Mouse (Mus musculus) bone marrow, adult 2 months (tissue): ENCODE results near the gene Il4i1.

Source experiments
- CTCF ChIP-seq: fragments of 200-500 bp; IDR thresholded peaks from 2 replicates; pipeline ENCODE4 v1.5.1; 2011; ENCODE audit warnings: low read length, control low read depth; ENCODE audit not compliant: control insufficient read depth, insufficient read depth
- POLR2A ChIP-seq: fragments of 200-500 bp; IDR thresholded peaks from 2 replicates; pipeline ENCODE4 v1.6.1; 2011; ENCODE audit warnings: low read depth, mild to moderate bottlenecking, control low read depth, low read length, borderline replicate concordance; ENCODE audit not compliant: control insufficient read depth

DNA sequence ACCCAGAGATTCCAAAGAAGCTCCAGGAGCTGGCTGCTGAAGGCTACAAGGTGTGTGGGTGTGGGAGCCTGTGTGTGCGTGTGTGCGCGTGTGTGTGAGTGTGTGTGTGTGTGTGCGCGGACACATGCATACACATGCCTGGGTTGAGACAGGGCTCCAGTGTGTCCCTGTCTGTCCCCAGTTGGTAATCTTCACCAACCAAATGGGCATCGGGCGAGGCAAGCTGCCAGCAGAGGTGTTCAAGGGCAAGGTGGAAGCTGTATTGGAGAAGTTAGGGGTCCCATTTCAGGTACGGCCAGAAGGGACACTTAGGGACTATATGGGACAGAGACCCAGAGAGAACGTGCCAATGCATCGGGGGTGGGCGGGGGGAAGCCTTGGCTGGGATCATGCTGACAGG is 43.7 kb downstream of the Il4i1 start:
- TF ChIP-seq CTCF (no peak), POLR2A (no peak)
